Mouse (Mus musculus): ENCODE data around the gene Aoc1. TPM values are rescaled to one million over a fixed set of nuclear protein-coding genes. Genes with fewer than 3 reads are reported as not detected.

Aoc1 gene
- polyA plus RNA-seq, 1 experiment: 0.84 TPM

DNA sequence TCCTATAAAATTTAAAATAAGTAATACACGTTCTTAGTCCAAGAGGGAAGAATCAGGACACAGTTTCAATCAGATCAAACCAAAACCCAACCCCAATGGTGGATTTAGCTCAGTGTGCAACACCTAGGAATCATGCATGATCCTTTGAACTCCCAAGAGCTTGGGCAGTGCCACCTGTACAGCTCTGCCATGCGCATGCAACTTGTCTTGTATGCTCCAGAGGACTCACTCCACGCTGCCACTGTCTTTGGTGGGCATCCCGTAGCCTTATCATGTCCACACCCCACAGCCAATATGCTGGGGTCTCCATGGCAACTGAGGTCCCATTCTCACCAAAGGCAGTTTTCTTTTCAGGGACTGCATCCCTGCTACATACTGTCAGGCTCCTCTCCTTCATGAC is 5.5 kb upstream of the Aoc1 start:
- H3K4me1 ChIP-seq (ENCODE audit: control insufficient read depth, insufficient read depth, low read length): no peaks in the 10 kb centered on the region
- no peaks in the 10 kb centered on the region for H3K36me3 ChIP-seq (ENCODE audit: control insufficient read depth, insufficient read depth, low read length)
- no peak overlapping the region for H3K4me3 ChIP-seq (ENCODE audit: control insufficient read depth, low read depth, low read length)
- TF ChIP-seq POLR2A (IDR thresholded peaks at IDR 0.05; ENCODE audit: control insufficient read depth, low read depth, low read length) (no peak), CTCF (IDR thresholded peaks at IDR 0.05; ENCODE audit: control insufficient read depth, insufficient read depth, insufficient replicate concordance, low read depth, low read length) (no peak)
- no peaks in the 10 kb centered on the region for H3K27me3 ChIP-seq (ENCODE audit: control insufficient read depth, insufficient read depth, low read length)
- H3K27ac ChIP-seq (ENCODE audit: control insufficient read depth, insufficient read depth, low read depth, low read length): no peak overlapping the region

DNA sequence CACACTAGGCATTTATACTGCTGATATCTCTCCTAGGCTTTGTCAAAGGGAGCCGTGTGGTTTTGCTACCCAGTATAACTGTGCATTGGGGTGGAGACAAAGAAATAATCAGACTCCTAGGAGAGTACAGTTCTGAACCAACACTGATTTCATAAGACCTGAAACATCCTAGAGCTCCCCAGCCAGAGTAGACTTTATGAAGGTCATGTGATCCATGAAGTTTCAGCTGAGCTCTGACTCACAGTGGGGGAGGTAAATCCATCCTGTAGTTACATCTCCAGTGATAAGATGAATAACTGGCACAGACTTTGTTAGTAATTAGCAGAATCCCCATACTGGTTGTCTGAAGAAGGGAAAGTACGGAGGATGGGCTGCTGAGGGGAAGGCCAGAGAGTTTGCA is 2.9 kb upstream of the Aoc1 start:
- TF ChIP-seq POLR2A (IDR thresholded peaks at IDR 0.05; ENCODE audit: control insufficient read depth, low read depth, low read length) (no peak), CTCF (IDR thresholded peaks at IDR 0.05; ENCODE audit: control insufficient read depth, insufficient read depth, insufficient replicate concordance, low read depth, low read length) (no peak)
- Histone ChIP-seq H3K27me3 (ENCODE audit: control insufficient read depth, insufficient read depth, low read length) (no peaks in the 10 kb centered on the region), H3K36me3 (ENCODE audit: control insufficient read depth, insufficient read depth, low read length) (no peaks in the 10 kb centered on the region)

DNA sequence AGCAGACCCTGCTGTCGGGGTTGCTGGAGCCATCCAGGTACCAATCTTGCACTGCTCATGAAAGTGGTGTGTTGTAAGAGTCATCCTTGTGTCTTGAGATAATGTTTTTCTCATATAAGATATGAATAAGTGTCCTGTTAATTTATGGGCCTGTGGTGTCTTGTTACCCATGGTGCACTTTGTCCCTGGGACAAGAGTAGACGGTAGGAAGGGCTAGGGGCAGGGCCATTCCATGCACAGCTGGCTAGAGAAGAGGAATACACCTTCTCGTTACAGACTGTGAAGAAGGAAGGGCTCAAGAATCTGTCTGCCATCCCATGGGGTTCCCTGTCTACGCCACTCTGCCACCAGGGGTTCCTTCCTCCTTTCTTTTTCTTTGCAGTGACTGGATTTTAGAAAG is 1.9 kb downstream of the Aoc1 start:
- Histone ChIP-seq H3K36me3 (ENCODE audit: control insufficient read depth, insufficient read depth, low read length) (no peaks in the 10 kb centered on the region), H3K27me3 (ENCODE audit: control insufficient read depth, insufficient read depth, low read length) (no peaks in the 10 kb centered on the region), H3K4me3 (ENCODE audit: control insufficient read depth, low read depth, low read length) (no peak overlapping the region), H3K27ac (ENCODE audit: control insufficient read depth, insufficient read depth, low read depth, low read length) (no peak overlapping the region), H3K4me1 (ENCODE audit: control insufficient read depth, insufficient read depth, low read length) (no peaks in the 10 kb centered on the region)
- TF ChIP-seq POLR2A (IDR thresholded peaks at IDR 0.05; ENCODE audit: control insufficient read depth, low read depth, low read length) (no peak), CTCF (IDR thresholded peaks at IDR 0.05; ENCODE audit: control insufficient read depth, insufficient read depth, insufficient replicate concordance, low read depth, low read length) (no peak)

More for the DNA sequence above, 2.9 kb upstream of the Aoc1 start:
- H3K27ac ChIP-seq (ENCODE audit: control insufficient read depth, insufficient read depth, low read depth, low read length): no peak overlapping the region
- H3K4me1 ChIP-seq (ENCODE audit: control insufficient read depth, insufficient read depth, low read length): no peaks in the 10 kb centered on the region
- no peak overlapping the region for H3K4me3 ChIP-seq (ENCODE audit: control insufficient read depth, low read depth, low read length)

DNA sequence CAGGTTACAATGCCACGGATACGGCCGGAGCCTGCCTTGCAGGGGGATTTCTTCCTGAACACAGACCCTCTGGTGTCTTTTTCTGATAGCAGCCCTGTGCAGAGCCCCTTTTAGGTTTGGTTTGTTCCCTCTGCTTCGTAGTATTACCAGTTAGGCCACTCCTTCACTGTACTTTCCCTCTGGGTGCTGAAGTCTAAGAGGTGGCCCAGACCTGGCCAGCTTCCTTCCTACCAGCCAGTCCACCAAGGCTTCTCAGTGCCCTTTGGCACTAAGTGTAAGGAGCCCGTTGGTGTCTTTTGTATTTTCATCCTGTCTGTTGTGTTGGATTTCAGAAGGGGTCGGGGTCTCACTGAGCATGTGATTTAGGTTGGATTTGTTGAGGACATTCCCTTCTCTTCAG is 2.8 kb downstream of the Aoc1 start:
- no peaks in the 10 kb centered on the region for H3K27me3 ChIP-seq (ENCODE audit: control insufficient read depth, insufficient read depth, low read length)
- TF ChIP-seq POLR2A (IDR thresholded peaks at IDR 0.05; ENCODE audit: control insufficient read depth, low read depth, low read length) (no peak), CTCF (IDR thresholded peaks at IDR 0.05; ENCODE audit: control insufficient read depth, insufficient read depth, insufficient replicate concordance, low read depth, low read length) (no peak)

DNA sequence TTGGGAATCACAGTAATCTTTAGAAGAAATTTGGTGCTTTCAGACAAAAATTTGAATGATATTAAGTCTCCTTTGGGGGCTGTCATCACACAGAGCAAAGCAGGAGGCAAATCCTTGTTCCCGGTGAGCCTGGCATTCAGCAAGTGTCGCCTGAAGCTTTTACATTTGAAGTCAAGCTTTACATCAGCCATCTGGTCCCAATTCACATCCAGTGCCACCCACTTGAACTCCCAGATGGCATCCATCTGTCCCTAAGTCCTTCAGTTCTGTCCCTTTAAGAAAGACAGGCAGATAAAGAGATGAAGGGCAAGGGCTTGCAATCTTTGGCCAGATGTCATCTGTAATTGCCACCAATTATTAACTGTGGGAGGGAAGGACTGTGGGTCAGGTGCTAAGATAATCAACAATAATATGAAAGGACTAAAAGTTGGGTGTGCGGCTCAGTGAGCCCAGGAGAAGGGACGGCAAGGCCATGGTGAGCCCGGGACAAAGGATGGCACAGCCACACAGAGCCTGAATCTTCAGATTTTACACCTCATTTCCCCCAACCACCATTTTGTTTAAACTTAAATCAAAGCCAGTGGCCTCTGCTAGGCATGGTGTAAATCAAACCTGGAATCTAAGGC is 3.9 kb downstream of the Aoc1 start:
- TF ChIP-seq CTCF (IDR thresholded peaks at IDR 0.05; ENCODE audit: control insufficient read depth, insufficient read depth, insufficient replicate concordance, low read depth, low read length) (no peak), POLR2A (IDR thresholded peaks at IDR 0.05; ENCODE audit: control insufficient read depth, low read depth, low read length) (no peak)
- Histone ChIP-seq H3K4me1 (ENCODE audit: control insufficient read depth, insufficient read depth, low read length) (no peaks in the 10 kb centered on the region), H3K27me3 (ENCODE audit: control insufficient read depth, insufficient read depth, low read length) (no peaks in the 10 kb centered on the region), H3K27ac (ENCODE audit: control insufficient read depth, insufficient read depth, low read depth, low read length) (no peak overlapping the region), H3K4me3 (ENCODE audit: control insufficient read depth, low read depth, low read length) (no peak overlapping the region), H3K36me3 (ENCODE audit: control insufficient read depth, insufficient read depth, low read length) (no peaks in the 10 kb centered on the region)

More for the DNA sequence above, 2.8 kb downstream of the Aoc1 start:
- Histone ChIP-seq H3K4me3 (ENCODE audit: control insufficient read depth, low read depth, low read length) (no peak overlapping the region), H3K27ac (ENCODE audit: control insufficient read depth, insufficient read depth, low read depth, low read length) (no peak overlapping the region), H3K36me3 (ENCODE audit: control insufficient read depth, insufficient read depth, low read length) (no peaks in the 10 kb centered on the region), H3K4me1 (ENCODE audit: control insufficient read depth, insufficient read depth, low read length) (no peaks in the 10 kb centered on the region)

DNA sequence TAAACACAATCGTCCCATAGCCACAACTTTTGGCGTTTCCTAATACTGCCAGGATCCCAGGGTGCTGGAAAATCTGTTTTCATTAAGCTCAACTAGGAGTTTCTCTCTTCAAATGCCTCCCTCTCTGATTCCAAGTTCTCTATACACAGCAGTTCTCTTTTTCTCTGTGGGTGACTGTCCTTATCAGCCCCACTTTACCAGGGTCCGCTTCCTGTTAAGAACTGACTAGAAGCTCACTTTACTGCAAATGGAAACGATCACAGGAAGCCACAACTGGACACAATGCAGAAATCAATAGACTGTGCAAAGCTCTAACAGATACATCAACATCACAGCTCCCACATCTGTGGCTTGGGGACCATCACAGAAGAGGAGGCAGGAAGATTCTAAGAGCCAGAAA is 21.5 kb downstream of the Aoc1 start:
- Histone ChIP-seq H3K4me1 (ENCODE audit: control insufficient read depth, insufficient read depth, low read length) (no peaks in the 10 kb centered on the region), H3K27me3 (ENCODE audit: control insufficient read depth, insufficient read depth, low read length) (no peaks in the 10 kb centered on the region), H3K27ac (ENCODE audit: control insufficient read depth, insufficient read depth, low read depth, low read length) (no peak overlapping the region), H3K36me3 (ENCODE audit: control insufficient read depth, insufficient read depth, low read length) (no peaks in the 10 kb centered on the region), H3K4me3 (ENCODE audit: control insufficient read depth, low read depth, low read length) (no peak overlapping the region)
- no peak for TF ChIP-seq CTCF (IDR thresholded peaks at IDR 0.05; ENCODE audit: control insufficient read depth, insufficient read depth, insufficient replicate concordance, low read depth, low read length)

DNA sequence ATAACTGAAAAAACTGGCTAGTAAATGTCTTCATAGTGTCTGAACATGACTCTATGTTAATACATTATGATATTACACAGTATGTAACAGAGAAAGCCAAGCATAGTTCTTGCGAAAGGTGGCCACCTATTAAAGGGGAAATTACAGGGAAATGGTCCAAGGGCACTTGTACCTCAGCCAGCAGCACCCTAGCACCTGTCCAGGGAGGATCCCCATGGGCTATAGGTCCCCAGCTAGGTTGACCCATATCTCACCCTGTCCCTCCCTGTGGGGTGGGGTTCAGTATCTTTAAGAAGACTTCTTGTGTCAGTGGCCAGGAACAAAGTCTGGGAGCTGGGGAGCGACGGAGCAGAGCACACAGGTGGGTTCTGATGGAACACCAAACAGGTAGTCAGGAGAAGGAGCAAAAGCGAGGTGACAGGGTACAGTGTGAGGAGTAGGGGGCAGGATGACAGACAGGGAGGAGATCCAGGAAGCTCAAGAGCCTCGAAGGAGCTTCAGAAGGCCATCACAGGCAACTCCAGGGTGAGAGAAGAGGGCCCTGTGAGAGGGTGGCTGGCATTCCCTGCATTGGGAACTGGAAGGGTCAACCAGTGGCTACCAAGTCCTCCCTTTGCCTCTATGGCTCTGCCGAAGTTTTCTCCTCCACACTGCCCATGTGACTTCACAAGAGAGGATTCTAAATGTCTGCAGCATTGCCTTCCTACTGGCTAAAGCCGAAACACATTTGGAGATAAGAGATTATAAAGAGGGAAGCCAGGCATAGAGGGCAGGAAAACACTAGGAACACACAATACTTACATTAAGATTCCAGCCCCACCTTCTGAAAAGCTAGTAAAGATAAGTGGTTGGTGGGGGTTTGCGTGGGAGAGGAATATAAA is 22.5 kb downstream of the Aoc1 start:
- TF ChIP-seq POLR2A (IDR thresholded peaks at IDR 0.05; ENCODE audit: control insufficient read depth, low read depth, low read length) (no peak), CTCF (IDR thresholded peaks at IDR 0.05; ENCODE audit: control insufficient read depth, insufficient read depth, insufficient replicate concordance, low read depth, low read length) (no peak)
- no peak overlapping the region for H3K27ac ChIP-seq (ENCODE audit: control insufficient read depth, insufficient read depth, low read depth, low read length)
- no peak overlapping the region for H3K4me3 ChIP-seq (ENCODE audit: control insufficient read depth, low read depth, low read length)
- H3K27me3 ChIP-seq (ENCODE audit: control insufficient read depth, insufficient read depth, low read length): no peaks in the 10 kb centered on the region
- H3K36me3 ChIP-seq (ENCODE audit: control insufficient read depth, insufficient read depth, low read length): no peaks in the 10 kb centered on the region
- H3K4me1 ChIP-seq (ENCODE audit: control insufficient read depth, insufficient read depth, low read length): no peaks in the 10 kb centered on the region

All from testis, adult 2 months (tissue).